Mouse (Mus musculus): Measurements from ENCODE around the gene S1pr1. TPM values are rescaled to one million over a fixed set of nuclear protein-coding genes. Genes with fewer than 3 reads are reported as not detected.

The S1pr1 gene
- polyA plus RNA-seq, 1 experiment = 58.0 TPM

DNA sequence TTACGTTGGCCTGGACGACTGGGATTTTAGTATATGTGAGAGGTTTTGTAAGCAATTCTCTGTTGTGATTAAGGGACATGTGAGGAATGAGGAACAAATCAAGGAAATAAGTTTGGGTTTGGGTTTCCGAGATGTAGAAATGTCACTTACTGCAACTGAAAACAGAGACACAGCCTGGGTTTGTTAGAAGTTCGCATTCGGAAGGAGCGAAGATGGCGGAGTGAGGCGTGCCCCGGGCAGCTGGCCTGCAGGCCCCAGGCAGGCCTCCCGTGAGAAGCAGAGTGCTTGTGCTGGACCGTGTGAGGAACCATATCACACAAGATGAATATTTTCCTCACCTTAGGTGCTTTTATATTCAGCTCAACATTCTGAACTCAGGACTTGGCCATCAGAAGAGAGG lies 30.2 kb upstream of the S1pr1 start:
- Histone ChIP-seq H3K4me3 (ENCODE audit: insufficient read depth, low read length) (no peak overlapping the region), H3K4me1 (ENCODE audit: control insufficient read depth, insufficient read depth, low read length) (no peaks in the 10 kb centered on the region), H3K27ac (ENCODE audit: insufficient read depth, low read depth, low read length) (no peak overlapping the region)
- TF ChIP-seq CTCF (IDR thresholded peaks at IDR 0.05; ENCODE audit: low read depth, low read length) (no peak), POLR2A (IDR thresholded peaks at IDR 0.05; ENCODE audit: borderline replicate concordance, low read depth, low read length) (no peak)

GRCm38 (mm10) chr3:115738524-115738923 lies 23.7 kb upstream of the S1pr1 start:
- H3K27ac ChIP-seq (ENCODE audit: insufficient read depth, low read depth, low read length) = no peak overlapping the region
- no peak overlapping the region for H3K4me3 ChIP-seq (ENCODE audit: insufficient read depth, low read length)
- TF ChIP-seq CTCF (IDR thresholded peaks at IDR 0.05; ENCODE audit: low read depth, low read length) = no peak
- TF ChIP-seq POLR2A (IDR thresholded peaks at IDR 0.05; ENCODE audit: borderline replicate concordance, low read depth, low read length) = no peak

GRCm38 (mm10) chr3:115737785-115738318 lies 23.0 kb upstream of the S1pr1 start:
- Histone ChIP-seq H3K4me3 (ENCODE audit: insufficient read depth, low read length) (no peak overlapping the region), H3K27ac (ENCODE audit: insufficient read depth, low read depth, low read length) (no peak overlapping the region), H3K4me1 (ENCODE audit: control insufficient read depth, insufficient read depth, low read length) (peaks cover 3% of the 10 kb centered on the region)
- TF ChIP-seq CTCF (IDR thresholded peaks at IDR 0.05; ENCODE audit: low read depth, low read length) = no peak
- TF ChIP-seq POLR2A (IDR thresholded peaks at IDR 0.05; ENCODE audit: borderline replicate concordance, low read depth, low read length) = no peak

More at GRCm38 (mm10) chr3:115738524-115738923, 23.7 kb upstream of the S1pr1 start:
- H3K4me1 ChIP-seq (ENCODE audit: control insufficient read depth, insufficient read depth, low read length) = peaks cover 3% of the 10 kb centered on the region

DNA sequence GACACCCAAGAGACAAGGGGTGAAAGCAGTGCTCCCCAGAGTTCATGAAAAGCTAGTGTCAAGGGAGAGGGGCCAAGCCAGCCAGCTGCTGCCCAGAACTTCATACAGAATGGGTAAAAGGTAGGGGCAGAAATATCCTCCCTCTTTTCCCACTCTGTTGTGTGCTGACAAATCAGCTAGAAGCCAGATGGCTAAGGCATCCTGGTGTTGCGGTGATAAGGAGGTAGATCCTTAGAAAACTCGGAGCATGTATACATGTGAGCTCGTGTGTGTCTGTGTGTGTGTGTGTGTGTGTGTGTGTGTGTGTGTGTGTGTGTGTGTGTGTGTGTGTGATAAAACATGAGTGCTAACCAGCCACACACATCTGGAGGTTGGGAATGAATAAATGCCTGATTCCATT lies 20.7 kb upstream of the S1pr1 start:
- H3K4me1 ChIP-seq (ENCODE audit: control insufficient read depth, insufficient read depth, low read length) = peaks cover 3% of the 10 kb centered on the region
- TF ChIP-seq POLR2A (IDR thresholded peaks at IDR 0.05; ENCODE audit: borderline replicate concordance, low read depth, low read length) (no peak), CTCF (IDR thresholded peaks at IDR 0.05; ENCODE audit: low read depth, low read length) (no peak)
- H3K4me3 ChIP-seq (ENCODE audit: insufficient read depth, low read length) = no peak overlapping the region
- no peak overlapping the region for H3K27ac ChIP-seq (ENCODE audit: insufficient read depth, low read depth, low read length)

DNA sequence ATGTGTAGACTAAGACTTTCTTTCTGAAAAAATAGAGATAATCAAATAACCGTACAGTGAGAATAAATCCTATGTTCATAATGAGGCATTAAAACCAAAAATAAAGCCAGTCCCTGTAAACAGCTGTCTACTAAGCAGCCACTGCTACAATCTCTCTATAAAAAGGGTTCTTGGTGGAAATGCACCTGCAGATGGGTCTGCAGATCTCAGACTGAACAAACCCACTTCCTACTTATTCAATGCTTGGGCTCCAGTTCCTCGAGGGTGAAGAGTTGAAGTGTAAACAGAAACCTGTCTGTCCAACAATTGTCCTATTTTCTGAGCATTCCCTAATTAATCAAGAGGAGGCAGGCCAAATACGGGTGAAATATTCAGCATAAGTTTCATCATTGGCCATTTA lies 20.0 kb upstream of the S1pr1 start:
- Histone ChIP-seq H3K4me1 (ENCODE audit: control insufficient read depth, insufficient read depth, low read length) (peaks cover 2% of the 10 kb centered on the region), H3K4me3 (ENCODE audit: insufficient read depth, low read length) (no peak overlapping the region)

GRCm38 (mm10) chr3:115730336-115730735 lies 15.5 kb upstream of the S1pr1 start:
- Histone ChIP-seq H3K27ac (ENCODE audit: insufficient read depth, low read depth, low read length) (no peak overlapping the region), H3K4me1 (ENCODE audit: control insufficient read depth, insufficient read depth, low read length) (peaks cover 7% of the 10 kb centered on the region), H3K4me3 (ENCODE audit: insufficient read depth, low read length) (no peak overlapping the region)
- no peak for TF ChIP-seq CTCF (IDR thresholded peaks at IDR 0.05; ENCODE audit: low read depth, low read length)
- TF ChIP-seq POLR2A (IDR thresholded peaks at IDR 0.05; ENCODE audit: borderline replicate concordance, low read depth, low read length) = no peak

More for the DNA sequence above, 20.0 kb upstream of the S1pr1 start:
- no peak overlapping the region for H3K27ac ChIP-seq (ENCODE audit: insufficient read depth, low read depth, low read length)
- TF ChIP-seq CTCF (IDR thresholded peaks at IDR 0.05; ENCODE audit: low read depth, low read length) (no peak), POLR2A (IDR thresholded peaks at IDR 0.05; ENCODE audit: borderline replicate concordance, low read depth, low read length) (no peak)

DNA sequence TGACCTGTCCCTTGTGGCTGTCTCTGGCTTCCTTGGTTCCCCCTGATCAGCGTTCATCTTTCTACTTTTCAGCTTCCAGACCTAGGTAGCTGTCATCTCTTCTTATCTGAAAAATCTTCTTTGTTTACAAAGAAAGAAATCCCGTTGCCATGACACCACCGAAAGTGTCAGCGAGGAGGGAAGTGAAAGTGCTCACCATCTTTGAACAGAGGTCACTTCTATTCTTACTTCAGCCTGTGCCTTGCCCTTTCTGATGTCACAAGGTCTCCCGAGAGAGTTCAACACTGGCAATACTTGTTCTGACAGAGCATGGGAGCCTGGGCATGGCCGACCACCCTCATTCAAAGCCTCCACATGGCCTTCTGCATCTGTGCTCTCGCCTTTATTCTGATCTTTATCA lies 14.3 kb upstream of the S1pr1 start:
- H3K27ac ChIP-seq (ENCODE audit: insufficient read depth, low read depth, low read length) = no peak overlapping the region; the same call in 1 of the 2 replicates
- H3K4me3 ChIP-seq (ENCODE audit: insufficient read depth, low read length) = no peak overlapping the region
- TF ChIP-seq POLR2A (IDR thresholded peaks at IDR 0.05; ENCODE audit: borderline replicate concordance, low read depth, low read length) (no peak), CTCF (IDR thresholded peaks at IDR 0.05; ENCODE audit: low read depth, low read length) (no peak)
- peaks cover 7% of the 10 kb centered on the region for H3K4me1 ChIP-seq (ENCODE audit: control insufficient read depth, insufficient read depth, low read length)

DNA sequence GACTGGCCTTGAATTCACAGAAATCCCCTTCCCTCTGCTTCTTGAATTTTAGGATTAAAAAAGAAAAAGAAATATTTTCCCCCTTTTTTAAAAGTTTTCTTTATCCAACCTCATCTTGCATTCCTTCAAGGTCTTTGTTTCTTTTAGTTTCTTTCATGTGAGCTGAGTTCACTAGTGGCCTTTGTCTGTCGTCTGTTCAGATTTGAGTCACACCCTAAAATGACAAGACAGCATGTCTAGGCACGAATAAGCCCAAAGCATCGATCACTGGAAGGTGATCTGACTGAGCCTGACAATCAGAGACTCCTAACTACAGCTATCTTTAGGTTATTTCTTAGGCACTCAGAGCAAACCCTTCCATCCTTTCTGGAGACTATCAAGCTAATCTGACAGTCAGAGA lies 13.3 kb upstream of the S1pr1 start:
- Histone ChIP-seq H3K4me3 (ENCODE audit: insufficient read depth, low read length) (no peak overlapping the region), H3K4me1 (ENCODE audit: control insufficient read depth, insufficient read depth, low read length) (peaks cover 7% of the 10 kb centered on the region), H3K27ac (ENCODE audit: insufficient read depth, low read depth, low read length) (no peak overlapping the region)
- TF ChIP-seq POLR2A (IDR thresholded peaks at IDR 0.05; ENCODE audit: borderline replicate concordance, low read depth, low read length) (no peak), CTCF (IDR thresholded peaks at IDR 0.05; ENCODE audit: low read depth, low read length) (no peak)

DNA sequence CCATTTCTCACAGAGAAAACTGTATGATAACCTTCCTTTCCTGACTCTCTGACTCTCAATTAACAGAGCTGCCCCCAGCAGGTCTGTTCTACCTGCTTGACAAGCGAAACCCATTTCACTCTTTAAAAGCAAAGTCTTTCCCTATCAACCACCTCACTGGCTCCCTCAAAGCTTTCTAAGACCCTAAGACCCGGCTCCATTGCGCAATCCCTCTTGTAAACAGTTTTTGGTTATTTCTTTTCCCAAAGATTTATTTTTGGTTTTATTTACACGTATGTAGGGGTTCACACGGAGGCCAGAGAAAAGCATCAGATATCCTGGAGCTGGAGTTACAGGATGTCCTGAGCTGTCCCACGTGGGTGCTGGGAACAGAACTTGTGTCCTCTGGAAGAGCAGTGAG lies 4.0 kb upstream of the S1pr1 start:
- peaks cover 13% of the 10 kb centered on the region for H3K4me1 ChIP-seq (ENCODE audit: control insufficient read depth, insufficient read depth, low read length)
- no peak overlapping the region for H3K4me3 ChIP-seq (ENCODE audit: insufficient read depth, low read length)
- H3K27ac ChIP-seq (ENCODE audit: insufficient read depth, low read depth, low read length) = no peak overlapping the region
- TF ChIP-seq CTCF (IDR thresholded peaks at IDR 0.05; ENCODE audit: low read depth, low read length) (no peak), POLR2A (IDR thresholded peaks at IDR 0.05; ENCODE audit: borderline replicate concordance, low read depth, low read length) (no peak)

- TF ChIP-seq CTCF (IDR thresholded peaks at IDR 0.05; ENCODE audit: low read depth, low read length) = no peak
- no peak for TF ChIP-seq POLR2A (IDR thresholded peaks at IDR 0.05; ENCODE audit: borderline replicate concordance, low read depth, low read length)
- H3K4me1 ChIP-seq (ENCODE audit: control insufficient read depth, insufficient read depth, low read length) = peaks cover 22% of the 10 kb centered on the region
- H3K4me3 ChIP-seq (ENCODE audit: insufficient read depth, low read length) = no peak overlapping the region
- no peak overlapping the region for H3K27ac ChIP-seq (ENCODE audit: insufficient read depth, low read depth, low read length)
Measured at GRCm38 (mm10) chr3:115715900-115716515, 1.1 kb upstream of the S1pr1 start.
